Mouse (Mus musculus): Measurements from ENCODE around the gene Slc30a5. TPM values are rescaled to one million over a fixed set of nuclear protein-coding genes. Genes with fewer than 3 reads are reported as not detected.

Slc30a5 gene
- polyA plus RNA-seq, 1 experiment from 2014 or later = 36.4 TPM

GRCm38 (mm10) chr13:100785806-100786413 is 47.3 kb downstream of the Slc30a5 start:
- H3K9me3 ChIP-seq = no peaks in the 10 kb centered on the region
- WGBS = under 1% methylated on average over 30 of the region's 30 CpGs
- peaks cover 22% of the 10 kb centered on the region for H3K4me1 ChIP-seq
- H3K4me3 ChIP-seq = peak overlapping the region; percentile 94
- peaks cover 43% of the 10 kb centered on the region for H3K36me3 ChIP-seq (replicated peaks)
- peak overlapping the region; percentile 98 for H3K27ac ChIP-seq (replicated peaks)
- no peaks in the 10 kb centered on the region for H3K27me3 ChIP-seq (replicated peaks; ENCODE audit: low read depth, poor library complexity, severe bottlenecking)
- DNase-seq (ENCODE audit: low spot score) = peak; percentile 34

- DNase-seq (ENCODE audit: low spot score) = no peak
- Histone ChIP-seq H3K27ac (replicated peaks) (no peak overlapping the region), H3K27me3 (replicated peaks; ENCODE audit: low read depth, poor library complexity, severe bottlenecking) (no peaks in the 10 kb centered on the region), H3K4me1 (peaks cover 22% of the 10 kb centered on the region), H3K4me3 (no peak overlapping the region), H3K9me3 (no peaks in the 10 kb centered on the region), H3K36me3 (replicated peaks) (peaks cover 69% of the 10 kb centered on the region)
- WGBS = 80% methylated on average over 3 of the region's 3 CpGs
Observed at GRCm38 (mm10) chr13:100777491-100777890, 55.7 kb downstream of the Slc30a5 start.

- no peaks in the 10 kb centered on the region for H3K27me3 ChIP-seq (replicated peaks; ENCODE audit: low read depth, poor library complexity, severe bottlenecking)
- WGBS = 68% methylated on average over 6 of the region's 6 CpGs
- DNase-seq (ENCODE audit: low spot score) = no peak
- peaks cover 69% of the 10 kb centered on the region for H3K36me3 ChIP-seq (replicated peaks)
- H3K4me3 ChIP-seq = 0 out of 2 replicates have a peak overlapping the region, but pooled peaks have one; percentile 98
- H3K27ac ChIP-seq (replicated peaks) = no peak overlapping the region
- no peaks in the 10 kb centered on the region for H3K9me3 ChIP-seq
- H3K4me1 ChIP-seq = peaks cover 22% of the 10 kb centered on the region
Observed at GRCm38 (mm10) chr13:100776710-100777109, 56.5 kb downstream of the Slc30a5 start.

GRCm38 (mm10) chr13:100776056-100776419 is 57.2 kb downstream of the Slc30a5 start:
- H3K27me3 ChIP-seq (replicated peaks; ENCODE audit: low read depth, poor library complexity, severe bottlenecking) = no peaks in the 10 kb centered on the region
- H3K4me3 ChIP-seq = peak overlapping the region; percentile 98
- 19% methylated on average over 8 of the region's 8 CpGs for WGBS
- no peaks in the 10 kb centered on the region for H3K9me3 ChIP-seq
- H3K36me3 ChIP-seq (replicated peaks) = peaks cover 69% of the 10 kb centered on the region
- H3K27ac ChIP-seq (replicated peaks) = peak overlapping the region; percentile 84
- DNase-seq (ENCODE audit: low spot score) = no peak
- peaks cover 22% of the 10 kb centered on the region for H3K4me1 ChIP-seq

- Histone ChIP-seq H3K4me3 (peak within 1 kb of the TSS; percentile 98), H3K27ac (replicated peaks) (peak within 1 kb of the TSS; percentile 84), H3K9me3 (no peaks in the 10 kb centered on the region), H3K36me3 (replicated peaks) (peaks cover 69% of the 10 kb centered on the region), H3K27me3 (replicated peaks; ENCODE audit: low read depth, poor library complexity, severe bottlenecking) (no peaks in the 10 kb centered on the region), H3K4me1 (peaks cover 22% of the 10 kb centered on the region)
- WGBS = under 1% methylated on average over 46 of the region's 46 CpGs
- DNase-seq (ENCODE audit: low spot score) = peak; percentile 93
Observed at GRCm38 (mm10) chr13:100775252-100776055, 57.8 kb downstream of the Slc30a5 start, which contains the start of gene Cenph. Gene Cenph, minus strand, starts transcription at chr13:100775899.

- H3K36me3 ChIP-seq (replicated peaks) = peaks cover 69% of the 10 kb centered on the region
- H3K4me1 ChIP-seq = peaks cover 22% of the 10 kb centered on the region
- no peaks in the 10 kb centered on the region for H3K27me3 ChIP-seq (replicated peaks; ENCODE audit: low read depth, poor library complexity, severe bottlenecking)
- no peaks in the 10 kb centered on the region for H3K9me3 ChIP-seq
- peak overlapping the region; percentile 98 for H3K4me3 ChIP-seq
- no peak for DNase-seq (ENCODE audit: low spot score)
- H3K27ac ChIP-seq (replicated peaks) = peak overlapping the region; percentile 84
Observed at GRCm38 (mm10) chr13:100774704-100775103, 58.5 kb downstream of the Slc30a5 start.

- WGBS = 91% methylated on average over 2 of the region's 2 CpGs
- Histone ChIP-seq H3K27ac (replicated peaks) (no peak overlapping the region), H3K4me3 (no peak overlapping the region), H3K27me3 (replicated peaks; ENCODE audit: low read depth, poor library complexity, severe bottlenecking) (no peaks in the 10 kb centered on the region), H3K4me1 (no peaks in the 10 kb centered on the region), H3K36me3 (replicated peaks) (peaks cover 15% of the 10 kb centered on the region), H3K9me3 (no peaks in the 10 kb centered on the region)
- DNase-seq (ENCODE audit: low spot score) = no peak
Observed at GRCm38 (mm10) chr13:100755329-100755728, 77.9 kb downstream of the Slc30a5 start.

- no peaks in the 10 kb centered on the region for H3K9me3 ChIP-seq
- H3K4me3 ChIP-seq = no peak overlapping the region
- H3K27me3 ChIP-seq (replicated peaks; ENCODE audit: low read depth, poor library complexity, severe bottlenecking) = no peaks in the 10 kb centered on the region
- 73% methylated on average over 4 of the region's 4 CpGs for WGBS
- no peak overlapping the region for H3K27ac ChIP-seq (replicated peaks)
- no peaks in the 10 kb centered on the region for H3K4me1 ChIP-seq
- no peak for DNase-seq (ENCODE audit: low spot score)
- H3K36me3 ChIP-seq (replicated peaks) = peaks cover 4% of the 10 kb centered on the region
Observed at GRCm38 (mm10) chr13:100754186-100754585, 79.0 kb downstream of the Slc30a5 start.

- no peak for DNase-seq (ENCODE audit: low spot score)
- H3K27me3 ChIP-seq (replicated peaks; ENCODE audit: low read depth, poor library complexity, severe bottlenecking) = no peaks in the 10 kb centered on the region
- H3K9me3 ChIP-seq = no peaks in the 10 kb centered on the region
- H3K27ac ChIP-seq (replicated peaks) = no peak overlapping the region
- WGBS = 87% methylated on average over 6 of the region's 6 CpGs
- no peaks in the 10 kb centered on the region; the same call in none of the 2 replicates for H3K36me3 ChIP-seq (replicated peaks)
- no peak overlapping the region for H3K4me3 ChIP-seq
- no peaks in the 10 kb centered on the region for H3K4me1 ChIP-seq
Observed at GRCm38 (mm10) chr13:100753011-100753410, 80.2 kb downstream of the Slc30a5 start.

Other genes starting within 250 kb of the Slc30a5 start
- 6.0 and 6.2 TPM in 2 replicates for gene Marveld2, start 216.5 kb downstream of the Slc30a5 start, polyA plus RNA-seq (2016; fragmentation: Nextera tagmentation; extraction: Ambion mirVana)
- 365 and 367 TPM in 2 replicates for gene Ak6, start 182.4 kb downstream of the Slc30a5 start, polyA plus RNA-seq (2016; fragmentation: Nextera tagmentation; extraction: Ambion mirVana)
- 23.4 and 23.8 TPM in 2 replicates for gene Rad17, start 182.4 kb downstream of the Slc30a5 start, polyA plus RNA-seq (2016; fragmentation: Nextera tagmentation; extraction: Ambion mirVana)
- 20.0 and 23.1 TPM in 2 replicates for gene Taf9, start 181.8 kb downstream of the Slc30a5 start, polyA plus RNA-seq (2016; fragmentation: Nextera tagmentation; extraction: Ambion mirVana)
- gene Ccdc125, start 163.7 kb downstream of the Slc30a5 start, polyA plus RNA-seq (2016; fragmentation: Nextera tagmentation; extraction: Ambion mirVana) = 3.9 and 4.6 TPM in 2 replicates
- 114 and 119 TPM in 2 replicates for gene Cdk7, start 102.5 kb downstream of the Slc30a5 start, polyA plus RNA-seq (2016; fragmentation: Nextera tagmentation; extraction: Ambion mirVana)
- gene Mrps36, start 88.8 kb downstream of the Slc30a5 start, polyA plus RNA-seq (2016; fragmentation: Nextera tagmentation; extraction: Ambion mirVana) = 124 and 129 TPM in 2 replicates
- gene Cenph, start 57.5 kb downstream of the Slc30a5 start, polyA plus RNA-seq (2016; fragmentation: Nextera tagmentation; extraction: Ambion mirVana) = 65.7 and 68.2 TPM in 2 replicates
- gene Ccnb1, start 46.9 kb downstream of the Slc30a5 start, polyA plus RNA-seq (2016; fragmentation: Nextera tagmentation; extraction: Ambion mirVana) = 411 and 420 TPM in 2 replicates

All from embryonic facial prominence, embryonic 10.5 days (tissue).